Mouse (Mus musculus): Measurements from ENCODE around the gene Zfp451. TPM values are rescaled to one million over a fixed set of nuclear protein-coding genes. Genes with fewer than 3 reads are reported as not detected.
A peak's percentile ranks its signal among the peaks of the same experiment; 100 is the strongest.

Gene Zfp451
- total and polyA plus RNA-seq, 3 experiments = 15.8 to 281 (median 20.6) TPM

GRCm38 (mm10) chr1:33756258-33757032 lies 58.0 kb downstream of the Zfp451 start:
- Histone ChIP-seq H3K79me2 (ENCODE audit: control insufficient read depth, insufficient read depth, low read length, poor library complexity) (peaks cover 53% of the 10 kb centered on the region), H3K9me3 (replicated peaks; ENCODE audit: insufficient read depth, low read length) (no peaks in the 10 kb centered on the region), H3K4me1 (ENCODE audit: control insufficient read depth in 1 of 2, insufficient read depth in 2 of 2, low read length in 2 of 2) (peaks cover 7 to 19% of the 10 kb centered on the region in 2 experiments), H3K27ac (ENCODE audit: control insufficient read depth, low read depth, low read length) (peak overlapping the region; percentile 75), H3K27me3 (ENCODE audit: control insufficient read depth in 1 of 2, insufficient read depth in 2 of 2, low read length in 2 of 2) (no peaks in the 10 kb centered on the region), H3K4me3 (ENCODE audit: control insufficient read depth in 1 of 2, insufficient read depth in 1 of 2, low read depth in 2 of 2, low read length in 2 of 2) (peak overlapping the region; percentile 77 to 78), H3K36me3 (ENCODE audit: control insufficient read depth in 1 of 2, insufficient read depth in 2 of 2, low read length in 2 of 2) (peaks cover 2 to 24% of the 10 kb centered on the region in 2 experiments), H3K9ac (ENCODE audit: control insufficient read depth, low read depth, low read length, poor library complexity, severe bottlenecking) (peak overlapping the region; percentile 87)
- peak; percentile 71 for DNase-seq (ENCODE audit: low read depth, low spot score)
- TF ChIP-seq SIN3A (IDR thresholded peaks at IDR 0.05; ENCODE audit: low read length) (peak; percentile 6; the same call in 1 of the 2 replicates), TBP (IDR thresholded peaks at IDR 0.05; ENCODE audit: low read depth, low read length) (peak; percentile 56), ELF1 (IDR thresholded peaks at IDR 0.05; ENCODE audit: low read depth, low read length) (no peak), TAL1 (IDR thresholded peaks at IDR 0.05; ENCODE audit: low read length) (no peak), ZNF384 (IDR thresholded peaks at IDR 0.05; ENCODE audit: low read depth, low read length) (peak; percentile 72; the same call in 1 of the 2 replicates), NELFE (IDR thresholded peaks at IDR 0.05; ENCODE audit: low read depth, low read length) (peak; percentile 12; the same call in 1 of the 2 replicates), UBTF (IDR thresholded peaks at IDR 0.05; ENCODE audit: borderline replicate concordance, insufficient read depth, low read depth, low read length) (no peak), ETS1 (IDR thresholded peaks at IDR 0.05; ENCODE audit: low read depth, low read length) (0 out of 2 replicates have a peak, but pooled peaks have one; percentile 7), MYC (IDR thresholded peaks at IDR 0.05; ENCODE audit: low read depth, low read length) (peak; percentile 5; the same call in 1 of the 2 replicates), JUND (IDR thresholded peaks at IDR 0.05; ENCODE audit: low read depth, low read length) (no peak), RCOR1 (IDR thresholded peaks at IDR 0.05; ENCODE audit: low read depth, low read length) (no peak), HCFC1 (IDR thresholded peaks at IDR 0.05; ENCODE audit: low read depth, low read length) (0 out of 2 replicates have a peak, but pooled peaks have one; percentile 6), MAFK (IDR thresholded peaks at IDR 0.05; ENCODE audit: borderline replicate concordance, low read depth, low read length) (0 out of 2 replicates have a peak, but pooled peaks have one; percentile 30), TCF12 (IDR thresholded peaks at IDR 0.05; ENCODE audit: low read depth, low read length) (no peak), ZKSCAN1 (IDR thresholded peaks at IDR 0.05; ENCODE audit: low read depth, low read length) (no peak), KAT2A (conservative IDR thresholded peaks at IDR 0.05; ENCODE audit: low read depth, low read length) (no peak), GATA1 (IDR thresholded peaks at IDR 0.05; ENCODE audit: low read depth, low read length) (peak; percentile 22; the same call in 1 of the 2 replicates), EP300 (IDR thresholded peaks at IDR 0.05; ENCODE audit: low read depth in 1 of 2, low read length in 2 of 2) (peak in 1 of 2 experiments; percentile 21; a peak in 3 of 4 replicates), MXI1 (IDR thresholded peaks at IDR 0.05; ENCODE audit: low read depth, low read length) (no peak), CHD1 (IDR thresholded peaks at IDR 0.05; ENCODE audit: low read depth, low read length) (peak; percentile 67; the same call in 1 of the 2 replicates), MAX (IDR thresholded peaks at IDR 0.05; ENCODE audit: low read length) (no peak), NRF1 (IDR thresholded peaks at IDR 0.05; ENCODE audit: insufficient read depth, low read depth, low read length, poor library complexity, severe bottlenecking) (no peak), POLR2AphosphoS2 (IDR thresholded peaks at IDR 0.05; ENCODE audit: low read length) (no peak), CTCF (IDR thresholded peaks at IDR 0.05 in 2 of 3, conservative IDR thresholded peaks at IDR 0.05 in 1 of 3; ENCODE audit: control insufficient read depth in 1 of 3, insufficient read depth in 1 of 3, low read depth in 2 of 3, low read length in 3 of 3, poor library complexity in 1 of 3, severe bottlenecking in 1 of 3) (no peak), MEF2A (IDR thresholded peaks at IDR 0.05; ENCODE audit: extremely low read depth, insufficient replicate concordance, low read depth, low read length, poor library complexity, severe bottlenecking) (no peak), MYB (IDR thresholded peaks at IDR 0.05; ENCODE audit: low read depth, low read length) (no peak), ZC3H11A (IDR thresholded peaks at IDR 0.05; ENCODE audit: low read depth, low read length) (no peak), ZMIZ1 (IDR thresholded peaks at IDR 0.05; ENCODE audit: low read depth, low read length) (no peak), MAZ (IDR thresholded peaks at IDR 0.05; ENCODE audit: low read depth, low read length) (no peak), USF2 (IDR thresholded peaks at IDR 0.05; ENCODE audit: borderline replicate concordance in 1 of 2, insufficient read depth in 1 of 2, low read depth in 1 of 2, low read length in 2 of 2) (no peak), BHLHE40 (IDR thresholded peaks at IDR 0.05; ENCODE audit: borderline replicate concordance, low read depth, low read length) (no peak), CHD2 (IDR thresholded peaks at IDR 0.05; ENCODE audit: low read length) (no peak), POLR2A (IDR thresholded peaks at IDR 0.05; ENCODE audit: control insufficient read depth in 1 of 2, insufficient read depth in 1 of 2, low read depth in 1 of 2, low read length in 2 of 2, poor library complexity in 1 of 2) (no peak), E2F4 (IDR thresholded peaks at IDR 0.05; ENCODE audit: borderline replicate concordance, low read depth, low read length) (no peak), GABPA (IDR thresholded peaks at IDR 0.05; ENCODE audit: low read depth, low read length) (no peak), SMC3 (IDR thresholded peaks at IDR 0.05; ENCODE audit: low read depth, low read length) (no peak)
